Mouse (Mus musculus) gastrocnemius, adult 18-20 months (tissue): ENCODE measurements around the gene Acot7. TPM values are rescaled to one million over a fixed set of nuclear protein-coding genes. Genes with fewer than 3 reads are reported as not detected.

Experiments used
- DNase-seq: peaks from one replicate; pipeline ENCODE4 v3.0.0; 2021; ENCODE audit warnings: low spot score
- long read RNA-seq, 2 experiments: library from polyadenylated mRNA; stranded (forward); transcript quantifications; one replicate each; pipeline ENCODE4 v2.0.0; 2021
- total RNA-seq, 2 experiments: library from RNA; stranded (reverse); gene quantifications; 2 replicates each; pipeline ENCODE4 v1.2.3; 2021

Acot7 gene
- total RNA-seq = 10 to 100 TPM; 16.2 to 18.8 TPM
- long read RNA-seq, experiment 1, transcript Acot7-202 (9 exons, 1,457 nt) = major isoform, 19 of 25 reads
- long read RNA-seq, experiment 1, partial matches to known transcripts = 2 of 25 reads
- long read RNA-seq, experiment 1, other reads (novel, unspliced or antisense) = 3 of 25 reads
- long read RNA-seq, experiment 2, transcript Acot7-202 (9 exons, 1,457 nt) = major isoform, 17 of 27 reads
- long read RNA-seq, experiment 2, partial matches to known transcripts = 2 of 27 reads
- long read RNA-seq, experiment 2, other reads (novel, unspliced or antisense) = 8 of 27 reads

GRCm38 (mm10) chr4:152177537-152178343 lies at the start of gene Acot7:
TSS of gene Acot7 (plus strand) at chr4:152178134.
- DNase-seq = peak; percentile 91

DNA sequence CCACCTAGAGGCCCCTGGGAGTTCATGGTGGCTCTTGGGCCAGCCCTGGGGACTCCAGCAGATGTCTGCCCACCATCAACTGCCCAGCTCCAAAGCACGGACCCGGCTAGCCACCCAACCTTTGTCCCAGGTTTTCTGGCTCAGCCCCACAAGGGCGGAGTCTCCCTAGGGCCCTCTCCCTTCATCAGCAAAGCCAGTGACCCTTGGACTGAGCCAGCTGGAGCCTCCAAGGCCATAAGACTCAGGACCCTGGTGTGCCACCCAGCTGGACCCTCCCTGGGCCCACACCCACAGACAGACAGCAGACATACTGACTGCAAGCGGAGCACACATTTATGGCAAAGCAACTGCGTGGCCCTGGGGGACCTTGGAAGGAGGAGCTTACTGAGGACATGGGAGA lies 49.1 kb upstream of the Acot7 start:
- DNase-seq = no peak

GRCm38 (mm10) chr4:152129395-152129930 lies 48.5 kb upstream of the Acot7 start:
- no peak for DNase-seq

DNA sequence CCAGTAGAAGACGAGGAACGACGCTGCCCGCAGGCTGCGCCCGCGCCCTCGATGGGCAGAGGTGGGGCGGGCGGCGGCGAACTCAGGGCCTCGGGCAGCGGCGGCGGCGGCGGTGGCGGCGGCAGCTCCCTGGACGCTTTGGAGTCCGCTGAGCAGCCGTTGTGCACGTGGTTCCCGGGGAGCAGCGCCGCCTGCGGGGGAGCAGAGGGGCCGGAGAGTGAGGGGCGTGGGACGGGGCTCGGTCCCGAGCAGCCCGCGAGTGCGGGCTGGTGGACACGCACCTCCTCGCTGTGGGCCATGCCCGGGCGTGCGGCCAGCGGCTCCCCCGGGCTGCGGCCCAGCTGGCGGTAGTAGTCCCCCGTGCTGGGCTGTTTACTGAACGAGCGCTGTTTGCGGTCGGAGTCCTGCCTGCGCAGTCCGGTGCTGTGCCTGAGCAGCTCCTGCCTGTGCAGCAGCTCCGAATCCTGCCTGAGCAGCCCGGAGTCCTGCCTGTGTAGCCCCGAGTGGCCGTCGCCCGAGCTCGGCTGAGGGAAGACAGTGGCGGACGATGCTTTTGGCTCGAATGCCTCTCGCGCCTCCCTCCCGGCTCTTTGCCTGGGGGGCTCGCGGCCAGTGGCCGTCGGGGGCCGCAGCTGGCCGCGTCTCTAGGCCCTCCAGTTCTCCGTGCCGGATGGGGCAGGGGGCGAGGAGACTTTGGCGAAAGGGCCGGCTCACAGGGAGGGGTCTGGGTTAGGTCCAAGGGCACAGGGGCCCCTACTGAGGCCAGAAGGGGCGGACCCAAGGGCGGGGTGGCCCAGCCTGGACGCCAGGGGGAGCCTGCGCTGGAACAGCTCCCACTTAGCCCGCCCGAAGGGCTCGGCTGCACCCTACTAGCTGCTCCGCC lies 46.9 kb upstream of the Acot7 start:
- peak; percentile 48 for DNase-seq

GRCm38 (mm10) chr4:152131809-152132771 lies 45.8 kb upstream of the Acot7 start:
- no peak for DNase-seq

DNA sequence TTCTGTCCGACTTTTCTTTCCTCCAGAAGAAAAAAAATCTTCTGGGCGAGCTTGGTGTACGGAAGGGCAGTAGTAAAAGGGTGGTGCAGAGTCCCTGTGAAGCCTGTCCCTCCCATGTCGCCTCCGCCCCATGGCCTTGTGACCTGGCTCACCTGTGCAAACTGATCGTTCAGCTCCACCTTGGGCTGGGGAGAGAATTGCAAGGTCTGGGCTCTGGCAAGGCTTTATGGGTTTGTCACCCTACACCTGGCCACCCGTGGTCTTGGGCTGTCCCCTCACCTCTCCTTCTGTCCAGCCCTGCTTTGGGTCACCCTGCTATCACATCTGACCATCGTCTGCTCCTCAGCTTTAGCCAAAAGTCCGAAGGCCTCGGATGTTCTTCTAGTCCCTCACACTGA lies 45.2 kb upstream of the Acot7 start:
- no peak for DNase-seq

DNA sequence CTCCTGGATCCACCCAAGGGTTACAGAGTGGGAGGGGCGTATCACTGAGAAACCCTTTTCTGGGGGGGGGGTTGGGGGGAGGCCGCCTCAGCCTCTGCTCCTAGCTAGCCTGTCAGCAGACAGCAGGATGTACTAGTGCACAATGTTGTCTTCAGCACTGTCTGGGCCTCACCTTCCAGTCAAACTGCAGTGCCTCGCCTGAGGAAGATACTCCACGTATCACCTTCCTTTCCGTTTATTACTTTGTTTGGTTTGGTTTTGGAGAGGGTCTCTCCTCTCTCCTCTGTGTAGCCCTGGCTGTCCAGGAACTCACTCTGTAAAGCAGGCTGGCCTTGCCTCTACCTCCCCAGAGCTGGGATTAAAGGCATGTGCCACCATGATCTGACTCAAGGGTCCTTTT lies 44.7 kb upstream of the Acot7 start:
- no peak for DNase-seq

GRCm38 (mm10) chr4:152134507-152134906 lies 43.4 kb upstream of the Acot7 start:
- DNase-seq = no peak

- no peak for DNase-seq
Measured at GRCm38 (mm10) chr4:152135363-152135762, 42.6 kb upstream of the Acot7 start.

- DNase-seq = no peak
Measured at GRCm38 (mm10) chr4:152136112-152136875, 41.6 kb upstream of the Acot7 start.

- no peak for DNase-seq
Measured at GRCm38 (mm10) chr4:152136876-152137250, 41.1 kb upstream of the Acot7 start.

DNA sequence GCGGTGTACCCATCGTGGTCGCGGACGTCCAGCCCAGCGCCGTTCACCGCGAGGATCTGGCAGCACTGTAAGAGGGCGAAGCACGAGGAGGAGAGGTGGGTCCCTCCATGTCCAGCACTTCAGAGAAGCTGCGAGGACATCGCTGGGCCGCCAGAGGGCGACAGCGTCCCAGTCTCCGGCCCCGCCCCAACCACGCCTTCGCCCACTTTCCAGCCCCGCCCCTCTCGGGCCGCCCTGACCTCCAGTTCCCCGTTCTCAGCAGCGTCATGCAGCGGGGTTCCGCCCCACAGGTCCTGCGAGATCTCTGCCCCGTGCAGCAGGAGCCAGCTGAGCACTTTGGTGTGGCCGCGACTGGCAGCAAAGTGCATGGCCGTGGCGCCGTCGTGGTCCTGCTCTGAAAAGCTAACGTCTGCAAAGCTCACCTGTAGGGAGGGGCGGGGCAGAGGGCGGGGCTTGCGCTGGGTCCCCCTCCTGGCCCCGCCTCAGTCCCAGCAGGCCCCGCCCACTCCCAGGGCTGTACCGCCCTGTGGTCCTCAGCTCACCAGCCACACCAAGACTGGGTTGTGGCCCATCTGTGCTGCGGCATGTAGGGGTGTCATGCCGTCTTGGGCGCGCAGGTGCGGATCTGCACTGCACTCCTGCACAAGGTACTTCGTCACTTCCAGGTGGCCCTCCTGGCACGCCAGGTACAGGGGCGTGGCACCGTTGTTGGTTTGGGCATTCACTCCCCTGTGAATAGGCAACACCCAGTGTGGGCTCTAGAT lies 39.3 kb upstream of the Acot7 start:
- DNase-seq = peak; percentile 91

DNA sequence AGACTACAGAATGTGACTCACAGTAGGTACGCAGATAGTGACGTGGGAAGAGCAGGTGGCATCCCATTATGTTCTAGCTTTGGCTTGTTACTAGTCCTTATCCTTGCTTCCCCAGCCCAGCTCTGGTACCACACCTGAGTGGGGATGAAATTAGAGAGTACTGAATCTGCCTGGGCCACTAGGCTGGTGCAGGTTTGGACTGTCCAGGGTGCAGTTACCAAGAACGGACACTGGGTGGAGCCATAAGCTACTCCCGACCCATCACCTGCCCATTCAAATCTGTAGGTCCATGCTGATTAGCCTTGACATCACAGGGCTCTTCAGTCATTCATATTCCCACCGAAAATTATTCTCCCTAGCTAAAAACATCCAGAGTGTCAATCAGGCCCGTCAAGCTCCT lies 37.5 kb upstream of the Acot7 start:
- DNase-seq = peak; percentile 45

GRCm38 (mm10) chr4:152141521-152142135 lies 36.3 kb upstream of the Acot7 start:
- DNase-seq = no peak

DNA sequence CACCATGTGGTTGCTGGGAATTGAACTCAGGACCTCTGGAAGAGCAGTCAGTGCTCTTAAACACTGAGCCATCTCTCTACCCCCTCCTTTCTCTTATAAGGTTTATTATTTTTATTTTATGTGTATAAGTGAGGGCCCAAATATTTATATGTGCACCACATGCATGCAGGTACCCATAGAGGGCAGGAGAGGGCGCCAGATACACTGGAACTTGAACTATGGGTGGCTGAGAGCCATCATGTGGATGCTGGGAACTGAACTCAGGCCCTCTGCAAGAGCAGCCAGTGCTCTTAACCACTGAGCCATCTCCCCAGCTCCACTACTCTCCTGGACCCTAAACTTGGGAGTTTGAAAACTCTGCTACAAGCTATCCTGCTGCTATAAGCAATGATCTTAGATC lies 34.3 kb upstream of the Acot7 start:
- no peak for DNase-seq

- DNase-seq = no peak
Measured at GRCm38 (mm10) chr4:152145473-152145872, 32.5 kb upstream of the Acot7 start.

DNA sequence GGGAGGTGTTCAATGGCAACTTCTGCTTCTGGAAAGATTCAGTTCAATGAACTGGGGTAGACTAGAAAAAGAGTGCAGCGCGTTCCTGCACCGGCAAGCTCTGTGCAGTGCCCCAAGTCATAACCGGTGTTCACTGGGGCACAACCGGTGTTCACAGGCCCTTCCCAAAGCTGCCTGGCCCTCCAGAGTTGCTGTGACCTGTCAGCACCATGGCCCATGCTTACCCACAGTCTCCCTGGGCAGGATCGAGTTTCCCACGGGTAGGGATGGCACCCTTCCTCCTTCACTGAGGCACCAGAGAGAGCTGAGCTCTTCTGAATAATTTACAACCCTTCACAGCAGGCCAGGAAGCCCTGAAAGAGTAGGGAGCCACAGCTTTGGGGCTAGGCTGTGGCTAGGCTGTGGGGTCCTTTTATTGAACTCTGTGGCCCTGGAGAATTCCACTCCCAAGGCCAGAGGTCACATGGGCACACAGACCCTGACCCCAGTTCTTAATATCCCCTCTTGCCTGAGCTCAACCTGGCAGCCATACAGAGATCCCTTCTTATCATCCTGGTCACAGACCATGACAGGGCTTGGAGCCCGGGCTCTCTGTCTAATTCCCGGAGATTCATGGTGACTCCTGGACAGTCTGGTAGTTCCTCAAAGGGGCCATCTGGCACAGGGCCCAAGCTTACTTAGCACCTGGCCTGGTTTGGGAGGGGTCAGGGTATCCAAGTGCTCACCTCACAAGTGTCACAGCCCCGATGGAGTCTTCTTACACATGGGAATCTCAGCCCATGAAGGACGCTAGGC lies 31.7 kb upstream of the Acot7 start:
- DNase-seq = no peak

- no peak for DNase-seq
Measured at GRCm38 (mm10) chr4:152150546-152150945, 27.4 kb upstream of the Acot7 start.
